Mouse (Mus musculus) MEL (cell line): ENCODE measurements around the gene BC052040.

Experiments used
- BHLHE40 ChIP-seq: IDR thresholded peaks from 2 replicates; pipeline ENCODE4 v1.6.1; 2012; ENCODE audit warnings: low read depth, mild to moderate bottlenecking, inconsistent platforms, low read length, improper control_type of control experiment, borderline replicate concordance
- CHD1 ChIP-seq: IDR thresholded peaks from 2 replicates; pipeline ENCODE4 v1.6.1; 2012; ENCODE audit warnings: low read depth, mild to moderate bottlenecking, inconsistent platforms, low read length, improper control_type of control experiment
- CHD2 ChIP-seq: IDR thresholded peaks from 2 replicates; pipeline ENCODE4 v1.6.1; 2011; ENCODE audit warnings: low read length, improper control_type of control experiment
- CTCF ChIP-seq, 3 experiments: IDR thresholded peaks in 2 of 3; conservative IDR thresholded peaks in 1 of 3; 2 replicates each; pipeline ENCODE4 v1.5.1; 2011 to 2012; ENCODE audit warnings: low read length in 3 of 3, low read depth in 2 of 3, mild to moderate bottlenecking in 2 of 3, improper control_type of control experiment in 1 of 3, inconsistent platforms in 1 of 3, mixed read lengths in 1 of 3, moderate library complexity in 1 of 3; ENCODE audit not compliant: control insufficient read depth in 1 of 3, insufficient read depth in 1 of 3, poor library complexity in 1 of 3, severe bottlenecking in 1 of 3
- EP300 ChIP-seq, 2 experiments: IDR thresholded peaks; 2 replicates each; pipeline ENCODE4 v1.6.1; 2011; ENCODE audit warnings: improper control_type of control experiment in 2 of 2, low read length in 2 of 2, low read depth in 1 of 2, mild to moderate bottlenecking in 1 of 2
- JUND ChIP-seq: IDR thresholded peaks from 2 replicates; pipeline ENCODE4 v1.6.1; 2011; ENCODE audit warnings: low read depth, mild to moderate bottlenecking, improper control_type of control experiment, low read length
- KAT2A ChIP-seq: conservative IDR thresholded peaks from 2 replicates; pipeline ENCODE4 v1.6.1; 2012; ENCODE audit warnings: low read depth, low read length, improper control_type of control experiment, inconsistent platforms
- MAX ChIP-seq: IDR thresholded peaks from 2 replicates; pipeline ENCODE4 v1.6.1; 2011; ENCODE audit warnings: low read length, improper control_type of control experiment
- MAZ ChIP-seq: IDR thresholded peaks from 2 replicates; pipeline ENCODE4 v1.6.1; 2012; ENCODE audit warnings: low read depth, mild to moderate bottlenecking, inconsistent platforms, low read length, improper control_type of control experiment
- MXI1 ChIP-seq: IDR thresholded peaks from 2 replicates; pipeline ENCODE4 v1.6.1; 2011; ENCODE audit warnings: mild to moderate bottlenecking, low read depth, low read length, improper control_type of control experiment
- NRF1 ChIP-seq: IDR thresholded peaks from 2 replicates; pipeline ENCODE4 v1.6.1; 2014; ENCODE audit warnings: low read depth, mild to moderate bottlenecking, inconsistent platforms, low read length, improper control_type of control experiment, moderate library complexity; ENCODE audit not compliant: poor library complexity, insufficient read depth, severe bottlenecking
- POLR2A ChIP-seq, 2 experiments: IDR thresholded peaks; 2 replicates each; pipeline ENCODE4 v1.6.1; 2011 to 2012; ENCODE audit warnings: low read length in 2 of 2, mild to moderate bottlenecking in 2 of 2, control low read depth in 1 of 2, improper control_type of control experiment in 1 of 2, low read depth in 1 of 2, moderate library complexity in 1 of 2; ENCODE audit not compliant: control insufficient read depth in 1 of 2, insufficient read depth in 1 of 2, poor library complexity in 1 of 2
- SMC3 ChIP-seq: IDR thresholded peaks from 2 replicates; pipeline ENCODE4 v1.6.1; 2011; ENCODE audit warnings: low read depth, low read length, improper control_type of control experiment

DNA sequence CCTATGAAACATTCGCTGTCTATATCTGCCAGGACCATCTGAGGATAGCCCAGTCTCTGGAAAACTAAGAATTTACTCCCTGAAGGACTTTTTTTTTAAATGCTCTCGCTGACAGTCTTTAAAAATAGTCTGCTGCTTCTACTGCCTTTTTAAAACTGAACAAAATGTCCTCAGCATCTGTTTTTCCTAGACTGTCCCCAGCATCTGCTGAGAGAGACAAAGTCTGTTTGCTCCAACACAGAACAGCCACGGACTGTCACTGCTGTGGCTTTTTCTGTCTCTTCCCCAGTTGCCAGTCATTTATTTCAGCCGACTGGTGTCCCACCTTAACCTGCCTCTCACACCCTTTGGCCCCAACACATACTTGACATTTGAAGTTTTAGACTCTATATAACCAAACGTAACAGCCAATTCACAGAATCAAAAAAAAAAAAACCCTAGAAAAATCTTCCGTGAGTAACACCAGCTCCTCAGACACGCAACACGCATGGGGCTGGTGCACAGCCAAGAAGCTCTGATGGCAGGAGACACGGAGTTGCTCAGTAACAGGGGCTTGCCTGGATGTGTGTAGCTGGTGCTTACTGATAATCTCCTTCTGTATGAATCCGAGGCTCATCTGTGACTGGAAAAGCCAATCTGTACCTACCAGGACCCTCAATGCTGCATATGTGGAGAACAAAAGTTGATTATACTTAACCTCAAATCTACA, 188.2 kb downstream of the BC052040 start:
- no peak for TF ChIP-seq POLR2A (IDR thresholded peaks at IDR 0.05; ENCODE audit: control insufficient read depth in 1 of 2, insufficient read depth in 1 of 2, low read depth in 1 of 2, low read length in 2 of 2, poor library complexity in 1 of 2)
- TF ChIP-seq BHLHE40, result no peak
- TF ChIP-seq MXI1, result no peak
- TF ChIP-seq KAT2A, result no peak
- TF ChIP-seq MAX, result no peak
- no peak for TF ChIP-seq JUND
- no peak for TF ChIP-seq EP300 (IDR thresholded peaks at IDR 0.05; ENCODE audit: low read depth in 1 of 2, low read length in 2 of 2)
- no peak for TF ChIP-seq CHD1
- TF ChIP-seq CTCF (IDR thresholded peaks at IDR 0.05 in 2 of 3, conservative IDR thresholded peaks at IDR 0.05 in 1 of 3; ENCODE audit: control insufficient read depth in 1 of 3, insufficient read depth in 1 of 3, low read depth in 2 of 3, low read length in 3 of 3, poor library complexity in 1 of 3, severe bottlenecking in 1 of 3), result no peak
- no peak for TF ChIP-seq NRF1
- TF ChIP-seq CHD2, result no peak
- TF ChIP-seq SMC3, result no peak
- no peak for TF ChIP-seq MAZ
